Mouse (Mus musculus) cerebellum, adult 9-11 months (tissue): Measurements from ENCODE around the gene Pcp2.

Source experiments
- DNase-seq: peaks from one replicate; pipeline ENCODE4 v3.0.0; 2022

The Pcp2 gene

DNA sequence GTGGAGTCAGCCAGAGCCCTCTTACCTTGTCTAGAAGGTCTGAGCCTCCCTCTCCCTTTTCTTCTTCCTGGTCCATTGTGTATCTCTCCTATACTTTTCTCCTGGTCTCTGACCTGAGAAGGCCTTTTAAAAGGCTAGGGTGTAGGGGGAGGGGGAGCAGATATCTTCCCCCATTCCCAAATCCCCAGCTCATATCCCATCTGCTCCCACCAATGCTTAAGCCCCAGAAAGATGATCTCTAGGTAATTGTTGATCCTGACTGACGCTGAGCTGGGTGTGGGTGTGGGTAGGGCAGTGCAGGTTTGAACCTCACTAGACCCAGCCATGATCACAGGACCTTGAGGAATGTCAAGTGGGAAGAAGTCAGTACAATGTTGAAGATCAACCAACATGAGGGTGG, at the start of gene Pcp2:
Gene Pcp2, minus strand, starts transcription at position 101 of the 400 bp plus-strand sequence.
- no peak for DNase-seq

DNA sequence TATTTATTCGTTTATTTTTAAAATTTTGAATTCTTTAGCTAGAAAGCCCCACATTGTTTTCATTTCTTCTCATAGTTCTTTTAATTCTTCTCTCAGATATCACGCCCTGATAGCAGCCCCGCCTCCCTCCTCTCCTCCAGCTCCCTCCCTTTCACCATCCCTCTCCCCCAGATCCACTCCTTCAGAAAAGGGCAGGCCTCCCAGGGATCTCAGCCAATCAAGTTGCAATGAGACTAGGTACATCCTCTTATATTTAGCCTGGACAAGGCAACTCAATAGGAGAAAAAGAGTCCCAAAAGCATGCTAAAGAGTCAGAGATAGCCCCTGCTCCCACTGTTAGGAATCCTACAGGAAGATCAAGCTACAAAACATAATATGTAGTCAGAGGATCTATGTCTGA, 49.3 kb upstream of the Pcp2 start:
- DNase-seq = no peak

DNA sequence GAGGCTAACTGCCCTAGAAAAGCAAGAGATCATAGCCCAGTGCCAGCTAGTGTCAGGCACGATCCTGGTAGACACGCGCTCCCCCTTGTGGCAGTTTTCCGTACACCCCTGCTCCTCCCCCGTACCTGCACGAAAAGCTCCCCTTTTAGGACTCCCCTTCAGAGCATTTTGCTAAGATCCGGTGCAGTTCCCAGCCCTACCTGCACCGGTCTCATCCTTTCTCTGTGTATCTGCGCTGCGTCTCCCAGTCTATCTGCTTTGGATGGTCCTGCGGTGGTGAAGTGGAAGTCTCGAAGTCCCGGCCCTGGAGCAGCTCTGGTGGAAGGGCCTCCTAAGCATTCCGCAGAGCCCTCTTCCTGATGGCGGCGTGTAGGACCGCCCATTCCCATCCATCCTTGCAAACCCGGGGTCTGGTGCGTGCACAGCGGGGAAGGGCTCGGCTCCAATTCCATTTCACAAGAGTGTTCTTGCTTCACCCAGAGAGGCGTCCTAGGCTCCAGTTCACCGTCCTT, 46.7 kb upstream of the Pcp2 start, which contains the start of gene Fcor:
Gene Fcor, minus strand, starts transcription at position 383 of the 512 bp plus-strand sequence.
- peak; percentile 91 for DNase-seq

- no peak for DNase-seq
These were observed 45.0 kb upstream of the Pcp2 start for GRCm38 (mm10) chr8:3670388-3670787.

GRCm38 (mm10) chr8:3665507-3665906, 40.2 kb upstream of the Pcp2 start, which contains the start of gene Mcemp1:
TSS of gene Mcemp1 (plus strand) at chr8:3665754.
- no peak for DNase-seq

- DNase-seq = no peak
These were observed 39.1 kb upstream of the Pcp2 start for GRCm38 (mm10) chr8:3664405-3664804.

- no peak for DNase-seq
These were observed 35.5 kb upstream of the Pcp2 start for GRCm38 (mm10) chr8:3660889-3661288.

- no peak for DNase-seq
These were observed 31.5 kb upstream of the Pcp2 start for GRCm38 (mm10) chr8:3656725-3657381.

DNA sequence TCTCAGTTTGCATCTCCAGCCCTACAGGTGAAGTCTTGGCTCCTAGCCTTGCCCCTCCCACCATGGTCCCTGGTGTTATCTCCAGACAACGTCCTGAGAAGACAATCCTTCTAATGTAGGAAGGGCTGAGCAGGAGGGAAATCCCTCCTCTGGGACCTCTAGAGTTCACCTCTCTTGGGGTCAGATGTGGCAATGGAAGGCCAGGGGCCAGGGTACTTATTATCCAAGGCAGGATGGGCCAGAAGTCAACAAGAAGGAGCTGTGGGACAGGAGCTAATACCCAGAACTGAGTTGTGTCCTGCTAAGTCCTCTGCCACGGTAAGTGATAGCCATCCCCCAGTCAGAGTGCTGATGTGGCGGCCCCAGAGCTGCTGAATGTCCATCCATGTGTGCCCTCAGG, 30.2 kb upstream of the Pcp2 start, which contains the start of gene Retn:
Gene Retn, plus strand, starts transcription at position 245 of the 400 bp plus-strand sequence.
- no peak for DNase-seq

GRCm38 (mm10) chr8:3654726-3655508, 29.6 kb upstream of the Pcp2 start:
- DNase-seq = no peak

- DNase-seq = no peak
These were observed 27.5 kb upstream of the Pcp2 start for GRCm38 (mm10) chr8:3652845-3653244.

- no peak for DNase-seq
These were observed 23.6 kb upstream of the Pcp2 start for GRCm38 (mm10) chr8:3648990-3649389.

- no peak for DNase-seq
These were observed 22.9 kb upstream of the Pcp2 start for GRCm38 (mm10) chr8:3648268-3648667.

GRCm38 (mm10) chr8:3647561-3647960, 22.2 kb upstream of the Pcp2 start:
- DNase-seq = no peak

DNA sequence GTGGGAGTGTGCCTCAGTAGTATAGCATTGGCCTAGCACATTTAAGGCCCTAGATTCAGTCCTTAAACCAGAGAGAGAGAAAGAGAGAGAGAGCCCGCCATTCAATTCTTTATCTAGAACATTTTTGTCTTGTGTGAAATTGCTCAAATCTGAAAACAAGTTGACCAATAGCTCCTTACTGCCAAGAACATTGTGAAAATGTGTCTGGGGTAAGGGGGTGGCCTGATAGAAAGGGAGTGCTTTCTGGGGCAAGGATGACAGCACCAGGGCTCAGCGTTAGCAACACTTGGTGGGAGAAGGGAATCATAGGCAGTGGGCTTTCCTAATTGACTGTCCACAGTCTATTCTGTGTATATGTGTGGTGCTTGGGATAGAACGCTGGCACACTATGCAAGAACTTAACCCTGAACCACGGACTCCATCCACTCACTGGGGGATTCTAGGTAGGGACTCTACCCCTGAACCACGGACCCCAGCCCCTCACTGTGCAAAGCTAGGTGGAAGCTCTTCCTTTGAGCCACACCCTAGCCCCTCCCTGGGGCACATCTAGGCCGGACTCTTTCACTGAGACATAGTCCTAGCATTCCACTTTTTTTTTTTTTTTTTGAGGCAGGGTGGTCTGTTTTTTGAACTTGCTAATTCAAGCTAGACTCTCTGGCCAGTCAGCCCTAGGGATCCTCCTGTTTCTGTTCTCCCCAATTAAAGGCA, 21.6 kb upstream of the Pcp2 start:
- no peak for DNase-seq

DNA sequence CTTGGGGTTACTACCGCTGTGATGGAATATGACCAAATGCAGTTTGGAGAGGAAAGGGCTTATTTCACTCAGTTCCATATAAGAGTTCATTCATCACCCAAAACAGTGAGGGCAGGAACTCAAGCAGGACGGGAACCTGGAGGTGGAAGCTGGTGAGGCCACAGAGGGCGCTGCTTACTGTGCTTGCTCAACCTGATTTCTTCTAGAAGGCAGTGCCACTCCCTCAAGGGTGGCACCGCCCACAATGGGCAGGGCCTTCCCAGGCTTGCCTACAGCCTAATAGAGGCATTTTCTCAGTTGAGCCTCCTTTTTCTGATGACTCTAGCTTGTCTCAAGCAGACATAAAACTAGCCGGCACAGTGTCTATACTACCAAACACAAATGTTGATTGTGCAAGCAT, 20.5 kb upstream of the Pcp2 start:
- peak; percentile 35 for DNase-seq

GRCm38 (mm10) chr8:3631478-3631875, 6.1 kb upstream of the Pcp2 start:
- DNase-seq = no peak

DNA sequence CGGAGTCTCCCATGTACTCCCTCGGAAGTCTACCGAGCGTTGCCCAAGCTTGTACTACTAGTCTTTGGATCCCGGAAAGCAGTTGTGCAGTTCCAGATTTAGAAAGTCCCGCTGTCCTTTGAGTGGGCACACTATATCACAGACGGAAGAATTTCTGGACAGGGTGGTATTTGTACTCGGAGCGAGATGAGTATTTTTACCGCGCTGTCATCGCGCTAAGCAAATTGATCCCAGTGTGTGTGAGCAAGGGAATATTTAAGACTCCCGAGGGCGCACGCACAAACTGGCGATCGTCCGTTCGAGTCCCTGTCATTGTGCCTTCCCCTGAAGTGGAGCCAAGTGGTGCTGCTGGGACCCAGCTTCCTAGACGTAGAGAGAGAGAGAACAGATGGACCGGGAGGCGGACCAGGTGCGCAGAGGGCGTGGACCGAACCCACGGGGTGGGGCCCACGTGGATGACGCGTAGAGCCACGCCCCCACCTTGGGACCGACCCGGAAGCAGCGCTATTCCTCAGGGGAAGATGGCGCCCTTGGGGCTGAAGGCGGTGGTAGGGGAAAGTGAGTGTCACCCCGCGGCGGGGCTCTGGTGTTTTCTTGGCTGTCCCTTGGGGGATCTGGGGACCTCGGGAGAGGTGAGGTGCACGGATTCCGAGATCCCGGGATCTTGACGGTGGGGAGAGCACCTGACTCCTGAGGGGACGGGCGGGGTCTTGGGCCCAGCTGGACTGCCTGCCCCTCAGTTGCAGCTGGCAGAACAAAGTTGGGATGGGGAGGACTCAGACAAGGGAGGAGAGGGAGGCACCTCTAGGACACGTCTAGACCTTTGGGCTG, 5.5 kb upstream of the Pcp2 start, which contains the start of gene Stxbp2:
Gene Stxbp2, plus strand, starts transcription at position 309 of the 831 bp plus-strand sequence.
- DNase-seq = peak; percentile 87

GRCm38 (mm10) chr8:3628014-3628413, 2.7 kb upstream of the Pcp2 start:
- DNase-seq = no peak

- no peak for DNase-seq
These were observed 1.6 kb upstream of the Pcp2 start for GRCm38 (mm10) chr8:3626971-3627370.

GRCm38 (mm10) chr8:3622119-3622518, 3.2 kb downstream of the Pcp2 start:
- DNase-seq = peak; percentile 44
